Mouse (Mus musculus): ENCODE data around the gene Cntnap2.
"Not testable (repeated sequence)": the region's sequence is repeated elsewhere in the genome, so short reads cannot be mapped to it uniquely, and the experiment has no call there.

Gene Cntnap2

DNA sequence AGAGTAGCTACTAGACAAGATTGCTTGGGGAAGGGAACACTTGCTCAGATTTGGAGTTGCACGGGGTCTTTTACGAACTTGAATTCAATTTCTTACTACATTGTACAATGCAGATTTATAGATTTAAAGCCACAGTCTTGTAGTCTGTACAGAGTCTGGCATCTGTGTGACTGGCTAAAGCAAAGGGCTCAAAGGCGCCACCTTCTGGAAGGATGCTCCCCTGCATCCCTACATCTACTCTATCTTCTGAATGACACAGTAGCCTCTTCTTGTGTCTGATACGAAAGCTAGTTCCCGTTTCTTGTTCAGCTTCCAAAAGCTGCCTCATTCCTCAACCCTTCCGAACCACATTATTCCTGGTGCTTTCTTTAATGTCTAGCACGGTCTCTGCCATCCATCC, 2129.0 kb downstream of the Cntnap2 start:
- peak; percentile 50 for DNase-seq

DNA sequence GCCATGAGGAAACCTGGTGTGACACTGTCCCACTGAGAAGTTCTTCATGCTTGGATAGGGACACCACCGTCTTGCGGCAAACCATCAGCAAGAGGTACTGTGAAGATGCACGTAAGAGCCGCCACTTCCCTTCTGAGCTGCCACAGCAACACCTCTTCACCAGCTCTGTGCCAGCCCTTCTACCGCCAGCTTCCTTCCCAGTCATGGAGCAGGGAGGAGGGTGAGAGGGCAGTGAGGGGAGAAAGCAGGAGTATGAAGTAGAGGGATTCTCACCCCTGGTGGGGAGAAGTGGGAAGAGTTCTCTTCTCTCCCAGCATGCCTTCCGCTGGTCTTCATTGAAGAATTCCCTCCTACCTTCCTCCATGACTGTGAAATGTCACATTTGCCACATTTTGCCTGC, 2129.4 kb downstream of the Cntnap2 start:
- not testable (repeated sequence) for DNase-seq

DNA sequence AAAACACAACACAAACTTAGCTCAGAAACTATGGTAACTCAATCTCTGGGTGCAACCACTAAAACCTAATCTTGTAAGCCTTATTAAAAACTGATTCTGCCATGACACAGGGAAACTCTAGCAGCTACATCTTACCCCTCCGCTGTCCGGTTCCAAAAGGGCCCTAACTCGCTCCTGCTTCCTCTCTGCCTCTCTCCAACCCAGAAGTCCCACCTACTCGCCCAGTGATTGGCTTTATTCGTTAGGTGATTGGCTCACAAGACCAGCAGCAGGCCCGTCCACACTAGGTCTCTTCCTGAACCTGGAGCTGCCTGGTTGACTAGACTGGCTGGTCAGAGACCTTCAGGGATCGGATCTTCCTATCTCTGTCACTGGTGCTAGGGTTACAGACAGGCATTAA, 2131.1 kb downstream of the Cntnap2 start:
- DNase-seq, result no peak

DNA sequence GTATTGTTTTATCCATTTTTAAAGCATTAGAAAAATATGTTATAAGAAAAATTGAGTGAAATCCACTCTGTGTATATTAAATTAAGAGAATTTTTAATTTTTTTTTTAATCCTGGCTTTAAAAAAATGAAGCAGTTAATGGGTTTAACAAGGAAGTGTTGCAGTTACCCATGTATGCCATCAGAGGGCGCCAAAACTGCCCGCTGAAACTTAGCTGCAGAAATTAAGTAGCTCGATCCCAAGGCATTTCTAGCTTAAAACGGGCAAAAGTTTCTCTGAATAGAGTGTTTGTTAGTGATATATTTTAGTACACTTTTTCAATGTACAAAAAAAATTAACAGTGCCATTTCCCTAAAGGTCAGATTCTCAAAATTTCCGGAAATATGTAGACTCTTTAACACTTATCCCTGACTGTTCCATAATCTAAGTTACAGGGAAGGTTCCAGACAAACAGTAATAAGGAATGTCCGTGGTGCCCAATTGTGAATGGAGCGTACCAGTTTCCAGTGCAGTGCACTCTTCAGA, 2132.2 kb downstream of the Cntnap2 start:
- DNase-seq, result peak; percentile 34

DNA sequence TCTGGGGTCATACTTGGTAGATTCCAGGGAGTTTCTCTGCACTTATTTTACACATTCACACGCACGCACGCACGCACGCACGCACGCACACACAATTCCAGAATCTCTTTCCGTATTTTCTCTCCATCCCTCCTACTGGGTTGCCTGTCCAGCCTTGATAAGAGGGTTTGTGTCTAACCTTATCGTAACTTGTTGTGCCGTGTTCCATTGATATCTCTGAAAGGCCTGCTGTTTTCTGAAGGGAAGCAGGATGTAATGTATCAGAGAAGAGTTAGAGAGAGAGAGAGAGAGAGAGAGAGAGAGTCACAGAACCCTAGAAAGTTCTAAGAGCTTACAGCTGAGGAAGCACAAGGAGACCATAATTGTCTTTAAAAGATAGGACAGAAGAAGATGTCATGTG, 2132.8 kb downstream of the Cntnap2 start:
- no peak for DNase-seq

DNA sequence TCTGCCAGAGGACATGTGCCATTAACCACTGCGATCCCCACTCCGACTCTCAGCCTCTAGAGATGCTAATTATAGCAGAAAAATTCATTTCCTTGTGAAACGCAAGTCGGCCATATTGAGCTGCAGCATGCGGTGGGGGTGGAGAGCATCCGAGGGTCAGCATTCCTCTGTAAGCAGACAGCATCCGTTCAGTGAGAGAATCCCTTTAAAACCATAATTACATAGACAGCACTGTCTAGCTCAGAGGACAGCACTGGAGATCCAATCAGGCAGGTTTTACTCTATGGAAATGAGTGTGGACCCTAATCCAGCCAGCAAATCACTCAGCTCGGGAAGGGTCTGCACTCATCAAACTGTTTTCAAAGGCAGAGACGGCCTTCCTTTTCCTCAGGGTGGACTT, 2133.3 kb downstream of the Cntnap2 start:
- no peak for DNase-seq

DNA sequence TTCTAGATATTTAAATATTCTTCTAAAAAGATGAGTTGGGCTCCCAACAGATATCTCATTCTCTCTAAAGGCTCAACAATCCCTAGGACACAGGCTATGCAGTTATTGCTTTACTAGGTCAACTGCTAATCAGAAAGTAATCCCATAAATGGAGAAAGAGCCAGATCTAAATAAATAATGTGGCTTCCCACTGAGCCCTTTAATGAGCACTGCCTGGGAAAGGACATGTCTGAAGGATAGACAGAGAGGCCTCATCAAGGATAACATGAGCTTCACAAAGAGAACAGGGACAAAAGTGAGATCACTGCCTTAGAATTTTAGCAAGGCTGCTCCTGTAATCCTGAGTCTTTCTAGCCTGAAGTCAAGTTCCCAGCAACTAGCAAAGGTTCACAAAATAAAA, 2138.4 kb downstream of the Cntnap2 start:
- DNase-seq, result no peak

DNA sequence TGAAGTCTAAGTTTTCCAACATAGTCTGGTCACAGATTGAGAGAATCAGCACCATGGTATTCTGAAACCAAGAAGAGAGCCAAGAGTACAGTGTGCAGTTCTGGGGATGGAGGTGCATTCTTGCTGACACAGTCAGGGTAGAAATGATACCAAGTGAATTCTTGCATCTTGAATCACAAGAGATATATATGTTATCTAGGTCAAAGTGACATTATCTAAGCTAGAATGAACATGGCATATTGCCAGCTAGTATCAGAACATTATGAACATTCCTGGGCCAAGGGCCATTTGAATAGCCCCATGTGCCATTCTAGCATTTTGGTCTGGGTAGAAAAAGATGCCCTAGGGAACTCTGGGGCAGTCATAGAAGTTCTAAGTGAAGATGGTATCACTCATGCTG, 2141.5 kb downstream of the Cntnap2 start:
- no peak for DNase-seq

DNA sequence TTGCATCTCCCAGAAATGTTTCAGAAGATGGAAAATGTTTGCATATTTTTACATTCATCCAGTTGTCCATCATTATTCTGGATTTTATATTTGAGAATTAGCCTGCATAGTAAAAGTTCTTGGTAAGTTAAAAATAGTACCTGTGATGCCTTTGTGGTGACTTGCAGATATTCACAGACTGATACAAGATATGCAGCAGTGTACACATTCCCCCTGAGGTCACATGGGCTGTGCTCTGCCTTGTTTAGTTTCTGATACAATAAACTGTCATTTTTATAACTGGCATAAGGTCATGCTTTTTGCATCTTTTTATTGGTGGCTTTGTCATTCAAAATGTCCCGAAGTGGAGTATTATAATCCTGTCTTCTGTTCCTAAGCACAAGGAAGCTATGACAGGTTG, 2148.9 kb downstream of the Cntnap2 start:
- DNase-seq, result no peak

DNA sequence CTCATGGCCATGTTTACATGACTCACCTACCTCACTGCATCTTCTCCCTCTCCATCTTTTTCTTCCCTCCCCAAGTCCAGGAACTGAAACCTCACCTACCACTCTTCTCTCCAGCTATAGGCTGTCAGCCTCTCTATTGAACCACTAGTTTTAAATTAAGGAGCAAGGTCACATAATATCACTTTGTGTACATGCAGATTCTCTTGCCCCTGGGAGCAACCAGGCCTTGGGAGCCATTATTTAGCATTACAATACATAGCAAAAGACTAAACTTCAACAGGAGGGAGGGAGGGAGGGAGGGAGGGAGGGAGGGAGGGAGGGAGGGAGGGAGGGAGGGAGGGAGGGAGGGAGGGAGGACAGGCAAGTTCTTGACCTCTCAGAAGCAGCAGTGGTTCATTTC, 2155.6 kb downstream of the Cntnap2 start:
- DNase-seq, result no peak

DNA sequence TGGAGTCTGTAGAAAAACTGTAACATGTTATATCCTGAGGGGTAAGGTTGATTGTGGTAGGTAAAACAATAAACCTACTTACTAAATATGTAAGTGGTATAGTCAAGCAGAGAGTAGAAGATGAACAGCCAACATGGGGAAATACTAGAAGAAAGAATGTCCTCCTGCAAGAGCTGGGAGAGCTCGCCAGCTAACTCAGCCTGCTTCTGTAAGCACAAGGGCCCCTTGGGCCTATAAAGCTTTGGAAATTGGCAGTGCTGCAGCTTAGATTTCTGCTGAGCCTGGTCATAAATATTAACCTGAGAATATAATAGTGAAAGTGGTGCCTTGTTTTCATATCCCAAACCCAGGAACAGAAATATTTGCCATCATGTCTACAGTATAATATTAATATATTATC, 2164.4 kb downstream of the Cntnap2 start:
- DNase-seq, result not testable (repeated sequence)

DNA sequence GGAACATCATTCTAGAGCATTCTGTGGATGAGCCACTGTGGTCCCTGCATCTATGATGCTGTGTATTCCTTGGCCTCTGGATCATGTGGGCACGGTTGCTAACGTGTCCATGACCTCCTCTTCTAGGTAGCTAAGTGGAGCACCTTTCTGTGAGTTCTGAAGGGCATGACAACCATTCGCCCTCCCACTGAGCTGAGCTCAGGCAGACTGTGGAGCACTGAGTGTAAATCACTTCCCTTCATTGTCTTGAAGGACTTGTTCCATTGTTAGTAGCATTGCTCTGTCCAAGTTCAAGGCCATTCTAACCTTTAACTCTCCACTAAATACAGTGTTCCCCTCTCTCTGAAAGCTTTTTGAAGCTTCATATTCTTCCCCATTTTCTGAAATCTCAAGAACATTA, 2166.2 kb downstream of the Cntnap2 start:
- DNase-seq, result not testable (repeated sequence)

DNA sequence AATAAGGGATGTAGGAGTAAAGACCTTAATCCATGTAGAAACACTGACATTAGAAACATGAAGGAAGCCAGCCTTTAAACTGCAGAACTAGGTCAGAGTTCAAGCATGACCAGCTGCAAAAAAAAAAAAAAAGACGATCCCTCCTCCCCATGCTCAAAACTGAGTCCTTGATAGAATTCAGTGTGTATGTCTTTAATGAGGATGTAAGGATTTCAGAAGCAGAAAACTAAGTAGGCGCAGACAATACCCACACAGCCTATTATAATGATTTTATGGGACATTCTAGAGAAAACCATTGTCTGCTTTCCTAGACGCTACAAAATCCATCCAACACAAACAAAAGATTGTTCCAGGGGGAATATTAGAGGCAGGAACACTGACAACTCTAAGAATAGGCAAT, 2168.4 kb downstream of the Cntnap2 start:
- DNase-seq, result no peak

DNA sequence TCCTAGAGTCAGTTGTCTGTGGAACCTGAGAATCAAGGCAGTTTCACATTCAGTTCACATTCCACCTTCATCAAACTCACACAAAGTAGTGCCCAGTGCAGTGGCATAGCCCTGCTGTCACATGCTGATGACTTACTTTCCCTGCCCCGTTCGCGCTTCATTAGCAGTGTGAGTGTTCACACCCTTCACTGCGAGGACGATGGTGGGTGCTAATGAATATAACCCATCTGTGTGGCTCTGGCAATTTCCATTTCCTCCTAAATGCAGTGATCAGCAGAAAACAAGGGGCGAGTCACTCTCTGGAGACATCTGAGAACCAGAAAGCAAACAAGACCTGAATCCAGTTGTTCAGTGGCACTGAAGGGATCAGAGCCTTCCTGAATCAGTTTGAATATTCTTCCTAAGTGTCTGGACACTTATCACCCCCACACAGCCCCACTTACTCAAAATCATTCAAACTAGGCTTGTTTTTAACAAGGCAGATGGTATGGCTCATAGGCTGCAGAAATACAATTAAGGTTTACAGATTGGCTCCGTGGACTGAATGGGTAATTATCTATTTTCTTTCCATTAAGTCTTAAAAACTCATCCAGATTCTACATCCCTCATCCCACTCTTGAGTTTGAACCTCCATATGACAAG, 2169.6 kb downstream of the Cntnap2 start:
- DNase-seq, result no peak

DNA sequence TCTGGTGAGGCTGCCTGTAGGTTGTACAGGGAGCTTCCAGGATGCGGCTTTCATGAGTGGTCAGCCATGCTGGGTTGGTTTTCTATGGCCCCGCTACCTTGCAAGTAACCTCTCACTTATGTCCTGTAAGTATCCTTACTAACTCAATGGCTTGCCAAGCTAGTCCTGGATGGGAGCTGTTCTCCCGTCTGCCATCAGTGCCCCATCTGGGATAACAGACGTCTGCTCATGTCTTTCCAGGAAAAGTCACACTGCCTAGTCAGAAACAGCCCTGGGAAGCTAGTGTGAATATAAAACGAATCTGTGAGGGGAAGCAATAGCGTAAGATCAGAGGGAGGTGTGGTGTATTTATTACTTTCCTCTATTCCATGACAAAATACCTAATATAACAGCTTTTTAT, 2172.4 kb downstream of the Cntnap2 start:
- no peak for DNase-seq

DNA sequence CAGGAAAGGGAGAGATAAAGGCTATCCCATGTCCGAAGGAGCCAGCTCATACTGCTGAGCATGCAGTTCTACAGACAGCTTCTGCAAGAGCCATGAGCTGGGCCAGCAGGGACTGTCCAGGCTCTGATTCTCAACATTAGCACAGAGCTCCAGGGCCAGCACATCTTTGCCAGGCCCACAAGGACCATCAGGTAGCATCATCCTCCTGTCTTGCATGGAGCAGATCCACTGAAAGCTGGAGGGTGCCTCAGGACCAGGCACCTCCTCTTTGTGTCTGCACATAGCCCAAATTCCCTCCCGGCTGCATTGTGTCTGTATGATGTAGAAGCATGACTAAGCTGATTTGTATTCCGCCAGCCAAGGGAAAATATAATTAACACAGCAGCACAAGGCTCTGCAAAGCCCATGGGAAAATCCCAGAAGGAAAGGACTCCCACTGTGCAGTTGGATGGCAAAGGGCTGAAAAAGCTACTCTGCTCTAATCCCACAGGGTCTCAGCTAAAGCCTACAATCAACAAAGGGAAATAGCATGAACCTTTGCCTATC, 2180.3 kb downstream of the Cntnap2 start:
- DNase-seq, result no peak

DNA sequence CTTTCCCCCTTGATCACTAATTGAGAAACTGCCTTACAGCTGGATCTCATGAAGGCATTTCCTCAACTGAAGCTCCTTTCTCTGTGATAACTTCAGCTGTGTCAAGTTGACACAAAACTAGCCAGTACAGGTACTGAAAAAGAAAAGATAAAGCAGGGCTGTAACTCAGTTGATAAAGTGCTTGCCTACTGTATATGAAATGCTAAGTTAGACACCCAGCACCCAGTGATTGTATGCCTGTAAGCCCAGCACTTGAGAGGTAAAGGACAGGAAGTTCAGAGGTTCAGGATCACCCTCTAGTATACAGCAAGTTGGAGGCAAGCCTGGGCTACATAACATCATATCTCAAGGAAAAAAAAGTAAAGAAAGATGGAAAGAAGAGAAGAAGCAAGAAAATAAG, 2182.2 kb downstream of the Cntnap2 start:
- DNase-seq, result no peak

DNA sequence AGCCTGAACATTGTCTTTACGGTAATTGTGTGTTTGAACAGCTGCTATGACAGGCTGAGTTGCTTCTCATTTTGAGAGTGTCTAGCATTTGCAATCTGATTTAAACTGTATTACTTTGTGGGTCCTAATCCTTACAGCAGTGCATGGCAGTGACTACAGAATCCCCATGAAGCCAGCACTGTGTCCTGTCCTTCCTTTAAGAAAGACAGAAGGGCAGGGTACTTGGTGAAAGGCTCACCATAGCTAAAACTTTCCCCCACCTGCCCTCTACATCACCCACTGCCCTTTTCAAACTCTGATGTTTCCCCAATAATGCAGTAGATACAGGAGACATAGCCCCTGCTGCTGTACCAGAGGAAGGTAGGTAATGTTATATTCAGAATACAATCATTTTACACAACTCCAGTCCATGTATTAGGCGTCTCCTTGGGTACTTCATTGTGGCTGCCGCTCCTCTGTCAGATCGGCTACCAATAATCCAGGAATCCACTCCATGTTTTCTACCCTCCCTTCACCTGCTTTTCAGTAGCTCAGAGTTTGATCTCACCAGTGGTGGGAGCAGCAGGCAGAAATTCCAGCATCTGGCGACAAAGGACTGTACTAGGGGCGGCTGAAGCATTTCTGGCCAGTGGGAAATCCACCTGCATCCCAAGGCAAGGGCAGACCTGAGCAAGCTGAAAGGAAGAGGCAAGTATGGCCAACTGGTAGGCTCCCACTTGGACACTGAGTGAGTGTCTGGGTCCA, 2184.9 kb downstream of the Cntnap2 start:
- peak; percentile 12 for DNase-seq

DNA sequence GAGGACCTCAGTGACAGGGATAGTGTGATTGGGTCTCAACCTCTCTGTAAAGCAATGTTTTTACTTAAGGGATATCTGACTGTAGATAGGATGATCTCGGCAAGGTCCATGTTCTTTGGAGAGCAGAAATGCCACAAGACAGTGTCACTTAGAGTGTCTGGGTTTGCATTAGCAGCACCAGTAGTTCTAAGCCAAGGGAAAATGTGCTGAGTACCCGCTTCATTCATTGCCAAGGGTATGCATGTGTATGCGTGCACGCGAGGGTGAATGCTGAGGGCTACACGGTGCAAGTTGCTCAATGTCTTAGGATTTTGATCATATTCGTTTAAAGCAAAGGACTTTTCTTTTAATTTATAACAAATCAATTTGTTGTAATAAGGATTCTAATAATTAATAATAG, 2185.5 kb downstream of the Cntnap2 start:
- no peak for DNase-seq

DNA sequence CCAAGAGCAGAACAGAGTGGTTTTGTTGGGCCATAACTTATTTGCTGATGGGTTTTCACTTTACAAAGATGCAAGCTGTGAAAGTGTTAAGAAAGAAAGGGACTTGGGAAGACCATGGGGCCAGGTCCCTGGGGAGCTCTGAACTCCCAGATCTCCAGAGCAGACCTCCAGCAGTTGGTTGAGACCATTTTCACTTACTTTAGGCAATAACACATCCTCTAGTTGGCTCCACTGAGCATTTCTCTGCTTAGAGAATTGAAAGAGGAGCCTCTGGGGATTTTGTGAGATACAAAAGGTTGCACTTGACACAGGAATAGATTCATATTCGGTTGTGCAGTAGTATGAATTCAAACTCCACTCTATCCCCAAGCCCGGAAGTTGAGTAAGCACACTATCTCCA, 2196.1 kb downstream of the Cntnap2 start:
- DNase-seq, result no peak

DNA sequence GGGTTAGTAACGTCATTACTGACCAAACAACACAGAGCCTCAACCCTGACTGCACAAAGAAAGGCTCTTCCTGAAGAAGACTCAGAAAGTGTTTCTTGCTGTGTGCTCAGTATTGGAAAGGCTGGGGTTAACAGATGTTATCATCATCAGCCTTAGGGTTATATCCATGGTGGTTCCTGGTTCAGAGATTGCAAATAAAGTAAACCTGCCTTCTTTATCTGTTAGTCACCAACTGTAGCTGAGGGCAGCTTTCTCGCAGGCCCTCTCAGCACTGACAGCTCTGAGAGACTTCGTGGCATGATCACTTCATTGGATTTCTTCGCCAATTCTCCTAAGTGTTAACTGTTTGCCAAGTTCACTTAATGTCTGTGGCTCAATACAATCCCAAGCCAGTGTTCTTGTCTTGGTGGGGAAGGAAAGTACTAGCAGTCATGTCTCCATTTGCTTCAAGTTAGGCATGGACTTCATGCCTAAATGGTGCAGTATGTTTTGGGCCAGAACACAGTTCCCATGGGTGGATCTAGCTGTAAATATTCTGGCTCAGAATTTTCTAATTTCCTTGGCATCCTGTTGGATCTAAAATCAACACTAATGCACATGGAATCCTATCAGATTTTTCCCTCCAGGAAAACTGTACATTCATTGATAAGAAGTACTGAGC, 2197.2 kb downstream of the Cntnap2 start:
- DNase-seq, result no peak

DNA sequence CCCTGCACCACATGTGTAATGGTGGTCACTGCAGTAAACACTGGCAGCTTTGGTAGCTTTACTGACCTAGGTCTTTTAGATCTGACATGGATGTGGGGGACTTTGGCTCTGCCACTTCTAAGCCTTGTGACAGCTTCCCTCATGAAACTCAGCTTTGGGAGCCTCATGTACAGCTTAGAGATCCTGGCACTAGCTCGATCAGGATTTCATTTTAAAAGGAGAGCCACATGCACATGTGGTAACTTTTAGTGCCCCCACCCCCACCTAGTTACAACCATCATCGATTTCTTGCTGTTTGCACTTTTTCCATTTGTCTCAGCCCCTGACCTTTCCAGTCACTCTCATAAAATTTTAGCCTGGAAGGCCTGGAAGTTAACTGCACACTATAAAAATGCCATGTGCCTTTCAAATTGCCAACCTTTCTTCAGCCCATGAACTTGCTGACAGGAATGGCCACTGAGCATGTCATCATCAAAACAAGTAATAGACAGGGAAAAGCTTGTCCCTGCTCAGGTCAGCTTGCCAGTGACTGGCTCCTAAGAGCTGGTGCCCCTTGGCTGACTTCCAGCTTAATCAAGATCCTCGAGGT, 2197.9 kb downstream of the Cntnap2 start:
- DNase-seq, result no peak

DNA sequence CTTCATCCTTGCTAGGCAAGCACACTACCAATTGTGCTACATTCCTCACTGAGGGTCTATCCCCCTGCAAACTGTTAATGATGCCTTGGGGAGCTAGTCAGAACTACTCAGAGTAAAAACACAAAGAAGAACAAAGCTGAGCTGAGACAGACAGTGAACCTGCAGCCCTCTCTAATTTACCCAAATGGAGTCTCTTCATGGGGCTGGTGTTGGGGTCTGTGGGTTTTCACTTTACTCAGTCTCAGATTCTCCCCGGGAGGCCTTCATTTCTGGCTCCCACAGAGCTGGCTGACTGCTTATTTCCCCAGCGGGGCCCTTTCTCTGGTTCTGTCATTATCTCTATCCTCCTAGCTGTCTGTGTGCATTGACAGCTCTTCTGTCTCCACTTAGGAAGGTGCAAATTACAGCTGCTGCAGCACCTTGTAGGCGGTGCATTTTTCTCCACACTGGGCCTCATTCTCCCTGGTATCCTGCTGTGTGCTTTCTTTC, 2200.5 kb downstream of the Cntnap2 start:
- no peak for DNase-seq
